Mouse (Mus musculus): ENCODE data around the gene Spint4. TPM values are rescaled to one million over a fixed set of nuclear protein-coding genes. Genes with fewer than 3 reads are reported as not detected.

Gene Spint4
- total RNA-seq, 4 experiments from 2014 or later, result not detected

GRCm38 (mm10) chr2:164731719-164732118 lies 33.4 kb downstream of the Spint4 start:
- no peak for DNase-seq (ENCODE audit: low spot score in 2 of 2)

DNA sequence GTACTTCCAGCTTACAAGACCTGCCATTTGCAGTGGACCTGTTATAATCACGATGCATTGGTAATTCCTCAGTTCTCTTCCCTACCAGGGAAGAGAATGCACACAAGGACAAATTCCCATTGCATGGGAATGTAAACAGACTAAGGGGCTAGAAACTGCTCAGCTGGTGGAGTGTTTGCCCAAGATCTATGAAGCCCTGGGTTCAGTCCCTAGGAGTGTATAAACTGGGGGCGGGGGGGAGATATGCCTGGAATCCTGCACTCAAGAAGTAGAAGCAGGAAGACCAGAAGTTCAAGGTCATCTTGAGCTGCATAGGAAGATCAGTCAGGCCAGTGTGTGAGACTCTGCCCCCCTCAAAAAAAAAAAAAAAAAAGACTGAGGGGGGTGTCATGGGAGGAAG lies 35.0 kb downstream of the Spint4 start:
- no peak for DNase-seq (ENCODE audit: low spot score in 2 of 2)

DNA sequence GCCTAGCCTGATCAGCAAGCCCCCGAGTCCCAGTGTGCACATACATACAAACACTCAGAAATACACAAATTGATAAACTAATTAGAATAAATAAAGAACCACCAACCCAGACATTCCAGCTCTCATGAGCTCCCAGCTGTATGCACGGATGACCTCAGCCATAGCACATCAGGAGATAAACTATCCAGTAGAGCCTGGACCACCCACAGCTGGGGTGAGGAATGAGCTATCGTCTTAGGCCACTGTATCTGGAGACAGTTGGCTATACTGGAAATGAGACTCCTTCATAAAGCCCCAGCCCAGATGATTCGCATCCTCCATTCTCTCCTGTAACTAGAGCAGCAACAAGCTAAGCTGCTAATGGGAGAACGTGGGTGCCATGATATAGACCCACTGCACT lies 36.5 kb downstream of the Spint4 start:
- DNase-seq (ENCODE audit: low spot score in 2 of 2), result no peak

DNA sequence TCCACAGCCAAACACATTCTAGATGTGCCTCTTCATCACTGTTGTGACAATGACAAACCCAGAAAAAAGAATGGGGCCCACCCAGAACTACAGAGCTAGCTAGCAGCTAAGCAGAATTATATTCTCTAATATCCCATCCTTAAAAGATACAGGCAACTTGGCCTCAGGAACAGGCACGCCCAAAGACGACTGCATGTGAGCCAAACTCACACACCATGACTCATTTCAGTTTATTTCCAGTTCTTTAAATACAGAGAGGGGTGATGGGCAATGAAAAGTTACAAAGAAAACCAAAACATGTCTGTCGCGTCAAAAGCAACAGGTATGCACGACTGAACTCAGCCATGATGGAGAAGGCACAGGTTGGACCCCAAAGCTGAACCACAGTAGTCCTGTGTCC lies 37.1 kb downstream of the Spint4 start:
- DNase-seq (ENCODE audit: low spot score in 2 of 2), result no peak

DNA sequence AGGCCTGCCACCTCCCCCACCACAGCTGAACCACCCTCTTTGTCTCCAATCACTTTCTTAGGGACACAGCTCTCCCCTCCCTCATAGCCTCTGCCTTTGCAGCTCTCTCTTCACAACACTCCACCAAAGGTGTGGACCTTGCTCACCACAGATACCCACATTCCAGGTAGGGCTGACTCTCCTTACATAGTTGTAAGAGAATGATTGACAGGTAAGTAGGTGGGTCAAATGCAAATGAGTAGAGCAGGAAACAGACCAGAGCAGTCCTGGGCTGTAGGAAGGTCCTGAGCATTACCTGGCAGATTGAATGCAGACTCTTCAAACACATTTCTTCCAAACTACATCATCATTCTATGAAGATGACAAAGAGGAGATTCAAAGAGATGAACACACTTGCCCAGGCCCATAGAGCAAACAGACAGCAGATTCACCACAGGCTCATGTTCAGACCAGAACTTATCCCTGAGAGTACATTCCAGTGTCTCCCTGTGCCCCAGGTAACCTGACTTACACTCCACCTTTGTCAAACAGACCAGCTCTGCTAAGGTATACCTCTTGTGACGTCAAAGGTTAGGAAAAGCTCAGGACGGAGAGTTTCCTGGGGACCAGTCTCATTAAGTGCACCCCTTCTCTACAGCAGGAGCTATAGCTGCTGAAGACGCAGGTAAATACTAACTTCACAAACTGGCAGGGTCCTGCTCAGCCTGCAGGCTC lies 39.2 kb downstream of the Spint4 start:
- no peak for DNase-seq (ENCODE audit: low spot score in 2 of 2)

DNA sequence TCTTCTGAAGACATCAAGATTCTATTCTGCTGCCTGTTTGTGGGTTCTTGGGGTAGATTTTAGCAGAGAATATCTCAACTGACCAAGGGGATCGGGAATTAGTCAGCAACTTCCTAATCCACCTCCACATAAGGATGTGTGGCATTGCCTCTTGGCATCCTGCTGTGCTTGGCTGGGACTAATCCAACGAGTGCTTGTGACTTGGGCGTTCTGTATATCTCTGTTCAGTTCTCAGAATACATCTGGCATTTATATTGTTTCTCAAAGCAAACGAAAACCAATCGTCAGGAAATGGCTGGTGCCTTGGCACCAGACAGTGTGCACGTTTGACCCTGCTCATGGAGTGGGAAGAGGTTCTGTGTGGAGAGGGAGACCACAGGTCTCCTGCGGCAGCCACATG lies 41.6 kb downstream of the Spint4 start:
- DNase-seq (ENCODE audit: low spot score in 2 of 2), result no peak

DNA sequence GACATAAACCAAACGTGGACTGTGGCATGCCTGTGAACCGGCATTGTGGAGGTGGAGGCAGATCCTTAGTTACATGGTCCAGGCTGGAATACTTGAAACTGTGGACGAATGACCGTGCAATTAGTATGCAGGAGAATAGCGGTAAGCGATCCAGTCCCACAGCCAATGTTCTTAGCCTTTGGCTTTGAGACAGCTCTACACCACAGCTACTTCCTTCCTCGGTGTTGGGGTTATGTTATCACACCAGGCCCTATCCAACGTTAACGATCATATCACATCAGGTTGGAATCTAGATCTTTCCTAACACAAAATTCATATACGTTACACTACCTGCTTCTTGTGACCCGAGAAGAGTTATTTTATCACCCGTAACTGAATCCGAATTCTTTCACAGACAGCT lies 46.7 kb downstream of the Spint4 start:
- no peak for DNase-seq (ENCODE audit: low spot score in 2 of 2)

DNA sequence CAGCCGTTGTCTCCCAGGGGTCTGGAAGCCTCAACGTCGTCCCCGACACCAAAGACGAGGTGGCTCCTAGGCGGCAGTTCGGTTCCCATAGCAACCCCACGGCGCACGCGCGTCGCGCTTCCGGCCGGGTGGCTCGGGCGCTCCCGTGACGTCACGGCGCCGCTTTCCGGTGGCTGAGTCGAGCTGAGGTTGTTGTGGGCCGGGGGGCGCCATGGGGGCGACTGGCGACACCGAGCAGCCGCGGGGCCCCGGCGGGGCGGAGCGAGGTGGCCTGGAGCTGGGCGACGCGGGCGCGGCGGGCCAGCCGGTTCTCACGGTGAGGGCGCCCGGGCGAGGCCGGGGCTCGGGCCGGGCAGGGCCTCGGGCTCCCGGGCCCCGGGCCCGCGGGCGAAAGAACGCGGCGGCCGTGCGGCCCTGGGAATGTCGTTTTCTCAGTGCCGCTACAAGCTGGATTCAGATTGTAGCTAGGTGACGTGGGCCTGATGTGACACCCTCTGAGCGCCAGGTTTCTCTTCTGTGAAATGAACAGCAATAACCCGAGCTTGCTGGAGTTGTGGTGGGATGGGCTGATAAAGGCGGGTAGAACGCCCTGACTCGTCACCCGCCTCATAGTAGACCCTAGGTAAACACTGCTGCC lies 47.7 kb downstream of the Spint4 start, which contains the start of the genes Wfdc3 and Dnttip1:
Gene Wfdc3, minus strand, starts transcription at position 89 of the 637 bp plus-strand sequence.
Gene Dnttip1, plus strand, starts transcription at position 141 of the 637 bp plus-strand sequence.
- DNase-seq (ENCODE audit: low spot score in 2 of 2), result peak; percentile 87 to 91

DNA sequence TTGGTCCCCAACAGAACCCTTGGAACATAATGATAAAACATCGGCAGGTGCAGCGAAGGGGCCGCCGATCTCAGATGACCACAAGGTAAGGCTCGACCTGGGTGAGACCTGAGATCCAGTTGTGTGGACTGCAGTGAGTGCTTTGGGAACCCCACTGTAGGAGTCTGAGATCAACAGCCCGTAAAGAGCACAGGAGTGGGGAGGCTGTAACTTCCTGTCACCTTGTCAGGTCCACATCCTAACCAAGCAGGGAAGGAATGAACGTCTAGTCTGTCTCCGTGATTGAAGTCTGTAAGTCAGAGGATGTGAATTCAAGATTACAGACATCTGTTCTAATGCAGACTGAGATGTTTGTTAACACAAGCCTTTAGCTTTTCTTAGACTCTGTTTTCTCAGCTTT lies 48.4 kb downstream of the Spint4 start:
- DNase-seq (ENCODE audit: low spot score in 2 of 2), result no peak

DNA sequence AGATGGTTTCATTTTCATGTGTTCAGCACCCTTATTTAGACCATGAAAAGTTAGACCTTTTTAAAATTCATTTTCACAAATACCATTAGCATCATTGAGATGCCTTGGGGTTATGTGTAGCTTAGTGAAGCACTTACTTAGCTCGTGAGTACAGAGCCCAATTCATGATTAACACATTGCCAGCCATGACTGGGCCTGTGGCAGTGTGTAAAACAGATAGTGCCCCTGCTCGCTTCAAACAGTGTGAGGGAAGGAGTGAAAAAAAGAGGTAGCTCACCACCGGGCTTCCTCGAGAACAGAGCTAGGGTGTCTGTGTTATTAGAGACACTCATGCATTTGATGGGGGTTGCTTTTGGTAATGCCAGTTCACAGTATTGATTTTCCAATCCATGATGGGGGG lies 49.9 kb downstream of the Spint4 start:
- no peak for DNase-seq (ENCODE audit: low spot score in 2 of 2)

GRCm38 (mm10) chr2:164748991-164749390 lies 50.7 kb downstream of the Spint4 start:
- DNase-seq (ENCODE audit: low spot score in 2 of 2), result no peak

Other genes with a start within 250 kb of the Spint4 start
- gene Sys1, start 241.5 kb upstream of the Spint4 start, total RNA-seq (2022), result 10 to 100 TPM; 40.4 to 45.8 (median 44.8) TPM
- gene Gm20458, start 237.5 kb upstream of the Spint4 start, total RNA-seq (2022), result 10 to 100 TPM in 1 of 4 experiments, 1 to 10 TPM in 2, not detected in 1; 8.4 to 15.8 (median 9.9) TPM
- gene Trp53tg5, start 224.8 kb upstream of the Spint4 start, total RNA-seq (2022), result not detected
- 100 to 1,000 TPM; 109 to 163 (median 138) TPM for gene Dbndd2, start 212.4 kb upstream of the Spint4 start, total RNA-seq (2022)
- 10 to 100 TPM; 75.4 to 90.5 (median 81.6) TPM for gene Pigt, start 201.0 kb upstream of the Spint4 start, total RNA-seq (2022)
- gene Wfdc2, start 136.1 kb upstream of the Spint4 start, total RNA-seq (2022), result 1 to 10 TPM in 1 of 4 experiments, under 1 TPM in 3; 0.55 to 1.1 (median 0.84) TPM
- not detected for gene Spint3, start 125.0 kb upstream of the Spint4 start, total RNA-seq (2022)
- not detected for gene Wfdc6a, start 113.1 kb upstream of the Spint4 start, total RNA-seq (2022)
- not detected for gene Eppin, start 104.9 kb upstream of the Spint4 start, total RNA-seq (2022)
- not detected for gene Wfdc6b, start 85.0 kb upstream of the Spint4 start, total RNA-seq (2022)
- not detected for gene Wfdc8, start 84.9 kb upstream of the Spint4 start, total RNA-seq (2022)
- not detected for gene Wfdc16, start 59.7 kb upstream of the Spint4 start, total RNA-seq (2022)
- gene Wfdc10, start 42.5 kb upstream of the Spint4 start, total RNA-seq (2022), result not detected
- gene Wfdc9, start 41.9 kb upstream of the Spint4 start, total RNA-seq (2022), result not detected
- gene Wfdc11, start 24.4 kb upstream of the Spint4 start, total RNA-seq (2022), result not detected
- not detected for gene Wfdc13, start 13.4 kb upstream of the Spint4 start, total RNA-seq (2022)
- not detected for gene Spint5, start 16.8 kb downstream of the Spint4 start, total RNA-seq (2022)
- 1 to 10 TPM in 3 of 4 experiments, under 1 TPM in 1; 0.99 to 2.4 (median 1.8) TPM for gene Wfdc3, start 47.4 kb downstream of the Spint4 start, total RNA-seq (2022)
- gene Dnttip1, start 47.5 kb downstream of the Spint4 start, total RNA-seq (2022), result 10 to 100 TPM; 32.6 to 36.7 (median 35.3) TPM
- gene Ube2c, start 71.4 kb downstream of the Spint4 start, total RNA-seq (2022), result under 1 TPM in 3 of 4 experiments, not detected in 1; 0.33 to 0.81 (median 0.48) TPM
- gene Tnnc2, start 81.5 kb downstream of the Spint4 start, total RNA-seq (2022), result 1 to 10 TPM in 1 of 4 experiments, not detected in 3; 1.4 TPM
- 10 to 100 TPM; 33.0 to 44.9 (median 39.9) TPM for gene Snx21, start 87.3 kb downstream of the Spint4 start, total RNA-seq (2022)
- gene Acot8, start 106.4 kb downstream of the Spint4 start, total RNA-seq (2022), result 10 to 100 TPM; 25.1 to 34.0 (median 27.7) TPM
- 10 to 100 TPM in 1 of 4 experiments, 1 to 10 TPM in 3; 8.3 to 10.2 (median 9.5) TPM for gene Zswim3, start 106.6 kb downstream of the Spint4 start, total RNA-seq (2022)
- gene Zswim1, start 124.2 kb downstream of the Spint4 start, total RNA-seq (2022), result 10 to 100 TPM; 22.2 to 25.1 (median 22.9) TPM
- 1 to 10 TPM in 1 of 4 experiments, under 1 TPM in 1, not detected in 2; 0.54 to 1.3 TPM for gene Spata25, start 130.0 kb downstream of the Spint4 start, total RNA-seq (2022)
- 100 to 1,000 TPM in 3 of 4 experiments, 10 to 100 TPM in 1; 96.9 to 242 (median 147) TPM for gene Ctsa, start 134.4 kb downstream of the Spint4 start, total RNA-seq (2022)
- gene Neurl2, start 135.0 kb downstream of the Spint4 start, total RNA-seq (2022), result 1 to 10 TPM; 1.6 to 4.9 (median 3.6) TPM
- gene Pltp, start 159.2 kb downstream of the Spint4 start, total RNA-seq (2022), result 100 to 1,000 TPM in 2 of 4 experiments, 10 to 100 TPM in 2; 81.0 to 114 (median 96.0) TPM
- gene Pcif1, start 180.8 kb downstream of the Spint4 start, total RNA-seq (2022), result 10 to 100 TPM; 40.5 to 62.8 (median 49.0) TPM
- 10 to 100 TPM; 24.8 to 33.0 (median 29.0) TPM for gene Zfp335, start 213.3 kb downstream of the Spint4 start, total RNA-seq (2022)
- 1 to 10 TPM; 1.5 to 2.2 (median 2.0) TPM for gene Mmp9, start 242.3 kb downstream of the Spint4 start, total RNA-seq (2022)